Mouse (Mus musculus): ENCODE data around the gene Zfp992.
"Not testable (repeated sequence)": the region's sequence is repeated elsewhere in the genome, so short reads cannot be mapped to it uniquely, and the experiment has no call there.

Zfp992 gene

GRCm38 (mm10) chr4:146448950-146449349, at the start of gene Zfp992:
Gene Zfp992 (plus strand): TSS chr4:146449023.
- DNase-seq (ENCODE audit: low spot score) = not testable (repeated sequence)

DNA sequence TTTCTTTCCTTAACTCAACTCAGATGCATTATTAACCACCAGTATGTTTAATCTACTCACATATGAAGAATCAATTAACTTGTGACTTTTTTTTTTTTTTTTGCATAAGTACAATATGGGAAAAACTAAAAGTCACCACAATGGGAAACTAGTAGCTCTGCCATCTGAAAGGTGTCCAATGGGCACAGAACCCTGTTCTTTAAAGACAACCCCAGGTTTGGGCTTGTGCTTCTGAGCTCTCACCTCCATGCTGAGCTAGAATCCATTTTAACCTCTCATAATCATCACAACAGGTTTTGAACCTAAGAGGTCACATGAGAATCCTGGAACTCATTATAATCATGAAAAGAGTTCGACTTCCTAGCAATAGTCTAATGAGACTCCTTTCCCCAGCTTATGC, 19.4 kb upstream of the Zfp992 start:
- not testable (repeated sequence) for DNase-seq (ENCODE audit: low spot score)

DNA sequence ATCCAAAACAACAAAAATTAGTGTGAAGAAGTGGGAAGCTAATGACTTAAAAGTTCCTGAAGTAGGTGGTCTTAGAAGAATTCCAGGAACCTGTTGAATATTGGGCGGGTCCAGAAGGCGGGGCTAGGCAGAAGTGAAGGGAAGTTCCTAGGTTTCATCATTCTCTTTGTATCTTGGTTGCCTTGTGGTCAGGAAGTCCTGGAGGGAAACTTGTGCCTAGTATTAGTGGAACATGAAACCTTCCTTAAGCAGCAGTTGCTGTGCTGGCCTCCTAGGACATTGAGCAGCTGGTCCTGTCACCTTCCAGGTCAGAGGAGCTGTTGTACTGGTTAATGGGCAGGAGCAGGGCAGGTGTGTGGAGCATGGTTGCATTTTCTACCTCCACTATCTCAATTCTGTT, 17.9 kb upstream of the Zfp992 start:
- DNase-seq (ENCODE audit: low spot score) = not testable (repeated sequence)

GRCm38 (mm10) chr4:146435539-146435938, 13.3 kb upstream of the Zfp992 start:
- DNase-seq (ENCODE audit: low spot score) = not testable (repeated sequence)

DNA sequence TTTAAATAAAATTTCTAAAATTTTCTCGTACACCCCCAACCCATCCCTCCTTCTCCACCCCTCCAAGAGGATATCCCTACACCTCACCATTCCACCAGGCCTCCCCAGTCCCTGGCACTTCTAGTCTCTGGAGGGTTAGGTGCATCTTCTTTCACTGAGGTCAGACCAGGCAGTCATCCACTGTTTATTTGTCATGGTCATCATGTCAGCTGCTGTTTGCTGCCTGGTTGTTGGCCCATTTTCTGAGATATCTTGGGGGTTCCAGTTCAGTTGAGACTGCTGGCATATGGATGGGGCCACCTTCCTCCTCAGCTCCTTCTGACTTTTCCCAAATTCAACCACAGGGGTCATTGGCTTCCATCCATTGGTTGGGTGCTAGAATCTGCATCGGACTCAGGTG, 11.6 kb upstream of the Zfp992 start:
- not testable (repeated sequence) for DNase-seq (ENCODE audit: low spot score)

GRCm38 (mm10) chr4:146444345-146444744, 4.5 kb upstream of the Zfp992 start:
- not testable (repeated sequence) for DNase-seq (ENCODE audit: low spot score)

DNA sequence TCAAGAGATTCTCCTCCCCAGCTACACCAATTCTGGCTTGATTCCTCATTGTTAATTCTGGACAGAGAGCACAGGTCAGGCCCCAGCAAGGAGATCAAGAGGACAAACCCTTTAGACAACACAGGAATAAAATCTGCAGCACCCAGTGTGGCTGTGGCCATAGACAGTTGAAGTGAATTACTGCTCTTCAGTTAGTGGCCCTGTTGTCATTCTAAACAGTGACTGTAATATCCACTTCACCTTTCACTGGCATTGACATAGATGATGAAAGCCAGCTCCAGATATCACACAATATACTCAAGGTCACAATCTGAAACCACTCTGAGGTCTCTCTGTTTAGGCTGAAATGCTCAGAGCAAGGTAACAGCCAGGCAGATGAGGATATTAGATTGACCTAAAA, 3.7 kb upstream of the Zfp992 start:
- DNase-seq (ENCODE audit: low spot score) = not testable (repeated sequence)

- DNase-seq (ENCODE audit: low spot score) = not testable (repeated sequence)
Observed at GRCm38 (mm10) chr4:146446135-146446534, 2.7 kb upstream of the Zfp992 start.

GRCm38 (mm10) chr4:146447016-146447415, 1.8 kb upstream of the Zfp992 start:
- DNase-seq (ENCODE audit: low spot score) = not testable (repeated sequence)

- DNase-seq (ENCODE audit: low spot score) = not testable (repeated sequence)
Observed at GRCm38 (mm10) chr4:146449711-146450110, 888 bp downstream of the Zfp992 start.

DNA sequence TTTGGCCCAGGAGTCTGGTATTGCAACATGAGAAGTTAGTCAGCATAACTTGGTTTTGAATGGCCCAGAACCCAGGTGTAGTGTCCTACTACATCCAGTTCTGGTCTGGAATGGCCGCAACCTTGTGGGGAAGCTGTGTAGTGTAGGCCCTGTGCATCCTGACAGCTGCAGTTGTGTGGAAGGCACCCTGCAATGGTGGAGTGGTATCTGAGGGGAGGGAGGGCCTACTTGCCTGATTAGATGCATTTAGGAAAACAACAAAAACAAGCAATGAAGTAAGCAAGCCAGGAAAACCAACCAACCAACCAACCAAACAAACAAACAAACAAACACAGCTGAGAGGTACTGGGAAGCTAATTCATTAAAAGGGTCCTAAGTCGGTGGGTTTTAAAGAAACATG, 3.8 kb downstream of the Zfp992 start:
- not testable (repeated sequence) for DNase-seq (ENCODE audit: low spot score)

GRCm38 (mm10) chr4:146454170-146454569, 5.3 kb downstream of the Zfp992 start:
- not testable (repeated sequence) for DNase-seq (ENCODE audit: low spot score)

- no peak for DNase-seq (ENCODE audit: low spot score)
Observed at GRCm38 (mm10) chr4:146454896-146455295, 6.1 kb downstream of the Zfp992 start.

- DNase-seq (ENCODE audit: low spot score) = no peak
Observed at GRCm38 (mm10) chr4:146455321-146455721, 6.5 kb downstream of the Zfp992 start.

- no peak for DNase-seq (ENCODE audit: low spot score)
Observed at GRCm38 (mm10) chr4:146456061-146456726, 7.4 kb downstream of the Zfp992 start.

DNA sequence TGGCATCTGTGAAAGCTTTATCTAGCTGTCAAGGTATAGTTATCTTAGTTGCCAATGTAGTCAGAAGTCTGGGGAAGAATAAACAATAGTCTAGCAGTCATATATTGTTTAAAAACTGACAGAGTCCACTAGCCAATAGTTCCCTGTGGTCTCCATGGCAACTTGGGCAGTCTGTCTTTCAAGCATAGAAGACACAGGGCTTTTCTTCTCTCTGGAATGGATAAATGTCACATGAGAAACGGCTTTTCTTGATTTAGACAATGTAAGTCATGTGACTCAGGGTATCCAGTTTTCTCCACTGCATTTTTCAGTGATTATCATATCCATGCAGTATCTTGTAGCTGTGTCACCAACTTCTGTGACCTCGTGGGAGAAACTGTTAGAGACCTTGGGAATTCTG, 8.3 kb downstream of the Zfp992 start:
- no peak for DNase-seq (ENCODE audit: low spot score)

DNA sequence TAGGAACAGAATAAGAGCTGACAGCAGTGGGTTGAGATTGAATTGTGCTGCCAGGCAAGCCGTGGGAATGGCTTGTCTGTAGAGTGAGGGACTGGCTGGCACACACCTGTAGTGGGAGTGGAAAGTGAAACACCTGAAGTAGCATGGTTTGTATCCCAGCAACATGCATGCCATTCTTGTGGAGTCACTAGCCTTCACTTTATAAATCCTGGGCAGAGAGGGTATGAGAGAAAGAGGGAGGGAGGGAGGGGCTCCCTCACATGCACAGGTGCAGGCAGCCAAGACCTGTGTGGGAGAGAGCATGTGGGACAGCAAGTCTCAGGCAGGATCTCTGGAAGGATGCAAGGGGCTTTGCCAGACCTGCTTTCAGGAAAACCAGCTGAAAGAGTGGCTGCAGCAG, 8.9 kb downstream of the Zfp992 start:
- DNase-seq (ENCODE audit: low spot score) = no peak

DNA sequence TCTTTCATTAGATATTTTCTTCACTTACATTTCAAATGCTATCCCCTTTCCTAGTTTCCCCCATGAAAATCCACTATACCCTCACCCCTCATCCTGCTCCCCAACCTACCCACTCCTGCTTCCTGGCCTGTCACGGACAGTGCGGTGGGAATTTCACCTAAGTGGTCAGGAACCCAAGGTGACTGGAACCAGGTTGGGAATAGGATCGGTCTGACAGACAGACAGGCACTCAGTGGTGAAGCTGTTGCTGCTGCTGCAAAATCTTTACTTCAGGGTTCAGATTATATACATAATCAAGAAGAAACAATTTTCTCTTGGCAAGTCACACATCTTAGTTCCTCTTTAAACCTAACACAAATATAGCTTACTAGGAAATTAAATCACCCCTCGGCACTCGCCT, 11.0 kb downstream of the Zfp992 start:
- DNase-seq (ENCODE audit: low spot score) = not testable (repeated sequence)

DNA sequence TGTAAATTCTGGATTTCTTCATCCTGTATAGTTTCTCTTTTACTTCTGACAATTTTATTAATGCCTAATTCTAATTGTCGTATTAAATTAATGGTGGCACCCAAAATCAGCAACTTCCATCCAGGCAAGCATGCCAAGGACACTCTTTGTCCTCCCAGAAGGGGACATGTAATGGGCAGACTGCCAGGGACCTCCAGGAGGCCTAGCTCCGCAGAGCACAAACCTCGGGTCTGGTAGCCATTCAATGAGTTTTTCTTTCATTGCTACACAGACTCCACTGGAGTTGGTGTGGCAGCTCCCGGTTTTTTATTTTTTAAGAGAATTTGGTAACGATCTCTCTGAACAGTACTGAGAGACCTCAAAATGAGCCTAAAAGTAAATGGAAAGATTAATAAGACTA, 11.9 kb downstream of the Zfp992 start:
- not testable (repeated sequence) for DNase-seq (ENCODE audit: low spot score)

- not testable (repeated sequence) for DNase-seq (ENCODE audit: low spot score)
Observed at GRCm38 (mm10) chr4:146463649-146464351, 15.0 kb downstream of the Zfp992 start.

DNA sequence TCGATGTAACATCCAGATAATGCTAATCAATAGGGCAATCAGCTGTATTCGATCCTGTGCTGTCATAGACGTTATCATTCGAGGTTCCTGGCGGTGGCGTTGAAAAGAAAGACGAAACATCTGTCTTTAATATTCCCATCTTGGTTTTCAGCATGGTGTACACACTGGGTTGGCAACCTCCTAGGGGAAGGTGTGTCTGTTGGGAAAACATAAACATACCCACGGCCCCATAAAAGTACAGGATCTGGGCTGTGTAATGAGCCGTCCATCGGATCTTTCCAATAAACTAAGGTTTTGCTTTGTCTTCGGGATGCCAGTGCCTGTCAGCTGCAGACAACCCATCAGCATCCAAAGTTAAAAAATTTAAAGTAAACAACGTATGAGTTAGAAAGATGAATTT, 21.2 kb downstream of the Zfp992 start:
- not testable (repeated sequence) for DNase-seq (ENCODE audit: low spot score)

DNA sequence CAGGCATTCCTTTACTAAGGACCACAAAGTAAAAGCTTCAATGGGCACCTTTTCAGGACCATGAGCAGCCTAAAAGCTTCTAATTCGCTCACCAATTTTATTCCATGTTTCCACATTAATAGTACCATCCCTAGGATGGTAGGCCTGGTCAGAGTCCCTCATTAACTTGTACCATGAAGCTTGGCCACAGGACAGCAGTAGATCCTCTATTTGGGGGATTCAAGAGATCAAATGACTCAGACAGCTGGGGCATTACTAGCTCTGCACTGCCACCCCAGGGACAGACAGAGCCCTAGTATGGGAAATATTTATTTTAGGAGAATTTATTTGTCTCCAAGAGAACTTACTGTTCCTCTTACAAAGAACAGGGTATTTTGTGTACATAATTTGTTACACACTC, 25.4 kb downstream of the Zfp992 start:
- not testable (repeated sequence) for DNase-seq (ENCODE audit: low spot score)
